ENCODE assay signal across 16 mouse cellular contexts in the genomic region with DNA sequence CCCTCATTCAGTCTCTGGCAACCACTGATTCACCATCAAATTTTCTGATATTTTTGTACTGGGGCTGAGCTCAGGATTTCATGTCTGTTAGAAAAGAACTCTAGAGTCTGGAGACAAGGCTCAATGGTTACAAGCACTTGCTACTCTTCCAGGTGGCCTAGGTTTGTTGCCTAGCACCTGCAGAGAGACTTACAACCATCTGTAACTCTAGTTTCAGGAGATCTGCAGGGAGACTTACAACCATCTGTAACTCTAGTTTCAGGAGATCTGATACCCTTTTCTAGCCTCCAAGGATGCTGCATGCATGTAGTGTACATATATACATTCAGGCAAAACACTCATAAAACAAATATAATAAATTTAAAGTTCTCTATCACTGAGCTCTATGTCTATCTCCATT.
"Had no signal": no experiment of that assay in that cellular context is flagged by ENCODE, and none has a peak within 500 bp of the region (broad histone marks: within the 10 kb centered on the region; RNA-seq: fewer than 3 reads in every experiment).

No protein-coding gene starts in this region.

- DNase-seq: retina, postnatal 1 day; right cerebral cortex, adult 18-20 months; right cerebral cortex, postnatal 14 days; right cerebral cortex, postnatal 25 days; right cerebral cortex, postnatal 4 days; spleen, adult 18-20 months; thymus, adult 18-20 months; thymus, adult 2 months; thymus, postnatal 14 days; thymus, postnatal 25 days; thymus, postnatal 36 days; thymus, postnatal 4 days had no signal

- H3K9me3 ChIP-seq: neural tube, embryonic 13.5 days; neural tube, embryonic 15.5 days; stomach, embryonic 15.5 days had no signal

- H3K4me1 ChIP-seq: neural tube, embryonic 13.5 days; neural tube, embryonic 15.5 days; stomach, embryonic 15.5 days had no signal

- H3K4me3 ChIP-seq: neural tube, embryonic 13.5 days; neural tube, embryonic 15.5 days; stomach, embryonic 15.5 days had no signal

- H3K9ac ChIP-seq: neural tube, embryonic 13.5 days; neural tube, embryonic 15.5 days; stomach, embryonic 15.5 days had no signal

- H3K4me2 ChIP-seq: neural tube, embryonic 13.5 days; neural tube, embryonic 15.5 days; stomach, embryonic 15.5 days had no signal

- H3K27ac ChIP-seq: neural tube, embryonic 13.5 days; neural tube, embryonic 15.5 days; stomach, embryonic 15.5 days; stomach, postnatal 0 days had no signal

- H3K27me3 ChIP-seq: neural tube, embryonic 13.5 days; neural tube, embryonic 15.5 days; stomach, embryonic 15.5 days had no signal

- H3K36me3 ChIP-seq: neural tube, embryonic 13.5 days; neural tube, embryonic 15.5 days; stomach, embryonic 15.5 days had no signal
